Mouse (Mus musculus): ENCODE results near the gene Stxbp1. TPM values are rescaled to one million over a fixed set of nuclear protein-coding genes. Genes with fewer than 3 reads are reported as not detected.

Stxbp1 gene
- polyA plus RNA-seq, 1 experiment from 2014 or later, result 23.6 TPM

GRCm38 (mm10) chr2:32788581-32788980 lies 58.5 kb downstream of the Stxbp1 start:
- peaks cover 24% of the 10 kb centered on the region for H3K4me1 ChIP-seq
- H3K27me3 ChIP-seq (replicated peaks), result no peaks in the 10 kb centered on the region
- no peaks in the 10 kb centered on the region for H3K9me3 ChIP-seq
- WGBS, result 36% methylated on average over 2 of the region's 2 CpGs
- H3K9ac ChIP-seq, result peak overlapping the region; percentile 34; the same call in 1 of the 2 replicates
- H3K4me2 ChIP-seq, result no peak overlapping the region
- no peak overlapping the region for H3K27ac ChIP-seq (replicated peaks)
- no peak for ATAC-seq (ENCODE audit: extremely low read depth, insufficient number of reproducible peaks, low FRiP score, low TSS enrichment)
- no peak overlapping the region for H3K4me3 ChIP-seq
- peaks cover 30% of the 10 kb centered on the region for H3K36me3 ChIP-seq

GRCm38 (mm10) chr2:32787176-32787575 lies 59.9 kb downstream of the Stxbp1 start:
- Histone ChIP-seq H3K4me2 (no peak overlapping the region), H3K4me1 (peaks cover 24% of the 10 kb centered on the region), H3K27me3 (replicated peaks) (no peaks in the 10 kb centered on the region), H3K9me3 (no peaks in the 10 kb centered on the region), H3K4me3 (no peak overlapping the region), H3K9ac (no peak overlapping the region), H3K36me3 (peaks cover 17% of the 10 kb centered on the region; the same call in 1 of the 2 replicates), H3K27ac (replicated peaks) (no peak overlapping the region)
- no peak for ATAC-seq (ENCODE audit: extremely low read depth, insufficient number of reproducible peaks, low FRiP score, low TSS enrichment)
- WGBS, result 52% methylated on average over 6 of the region's 6 CpGs

- Histone ChIP-seq H3K4me1 (peaks cover 9% of the 10 kb centered on the region), H3K4me3 (no peak within 1 kb of the TSS), H3K9ac (peak within 1 kb of the TSS; percentile 67; the same call in 1 of the 2 replicates), H3K27ac (replicated peaks) (no peak within 1 kb of the TSS), H3K4me2 (peak within 1 kb of the TSS; percentile 46), H3K9me3 (no peaks in the 10 kb centered on the region), H3K27me3 (replicated peaks) (0 out of 2 replicates have a peak, but pooled peaks cover 3% of the 10 kb centered on the region), H3K36me3 (peaks cover 1% of the 10 kb centered on the region; the same call in 1 of the 2 replicates)
- no peak for ATAC-seq (ENCODE audit: extremely low read depth, insufficient number of reproducible peaks, low FRiP score, low TSS enrichment)
- WGBS, result 44% methylated on average over 4 of the region's 4 CpGs
These were observed 62.9 kb downstream of the Stxbp1 start, which contains the start of gene Cfap157 for GRCm38 (mm10) chr2:32784048-32784681. Cfap157 (minus strand) TSS chr2:32784428.

GRCm38 (mm10) chr2:32781710-32782109 lies 65.3 kb downstream of the Stxbp1 start:
- 68% methylated on average over 6 of the region's 6 CpGs for WGBS
- H3K9me3 ChIP-seq, result no peaks in the 10 kb centered on the region
- no peaks in the 10 kb centered on the region for H3K36me3 ChIP-seq
- no peak overlapping the region for H3K9ac ChIP-seq
- ATAC-seq (ENCODE audit: extremely low read depth, insufficient number of reproducible peaks, low FRiP score, low TSS enrichment), result no peak
- H3K4me1 ChIP-seq, result peaks cover 9% of the 10 kb centered on the region
- peaks cover 13% of the 10 kb centered on the region for H3K27me3 ChIP-seq (replicated peaks)
- H3K4me2 ChIP-seq, result no peak overlapping the region
- no peak overlapping the region for H3K27ac ChIP-seq (replicated peaks)
- no peak overlapping the region for H3K4me3 ChIP-seq

GRCm38 (mm10) chr2:32779714-32780113 lies 67.3 kb downstream of the Stxbp1 start:
- no peak for ATAC-seq (ENCODE audit: extremely low read depth, insufficient number of reproducible peaks, low FRiP score, low TSS enrichment)
- Histone ChIP-seq H3K4me1 (peaks cover 20% of the 10 kb centered on the region), H3K36me3 (no peaks in the 10 kb centered on the region), H3K27me3 (replicated peaks) (peaks cover 18% of the 10 kb centered on the region), H3K9me3 (no peaks in the 10 kb centered on the region), H3K9ac (no peak overlapping the region), H3K4me3 (no peak overlapping the region), H3K27ac (replicated peaks) (no peak overlapping the region), H3K4me2 (no peak overlapping the region)
- 83% methylated on average over 6 of the region's 6 CpGs for WGBS

- WGBS, result 11% methylated on average over 8 of the region's 8 CpGs
- peaks cover 16% of the 10 kb centered on the region for H3K4me1 ChIP-seq
- peaks cover 18% of the 10 kb centered on the region for H3K27me3 ChIP-seq (replicated peaks)
- no peaks in the 10 kb centered on the region for H3K9me3 ChIP-seq
- no peak for ATAC-seq (ENCODE audit: extremely low read depth, insufficient number of reproducible peaks, low FRiP score, low TSS enrichment)
- H3K36me3 ChIP-seq, result no peaks in the 10 kb centered on the region
- H3K9ac ChIP-seq, result no peak overlapping the region
- H3K4me2 ChIP-seq, result no peak overlapping the region
- no peak overlapping the region for H3K4me3 ChIP-seq
- no peak overlapping the region for H3K27ac ChIP-seq (replicated peaks)
These were observed 67.9 kb downstream of the Stxbp1 start for GRCm38 (mm10) chr2:32779131-32779530.

- Histone ChIP-seq H3K27me3 (replicated peaks) (peaks cover 18% of the 10 kb centered on the region), H3K4me1 (peaks cover 11% of the 10 kb centered on the region), H3K9ac (no peak overlapping the region), H3K4me3 (no peak overlapping the region), H3K4me2 (no peak overlapping the region), H3K27ac (replicated peaks) (no peak overlapping the region), H3K36me3 (no peaks in the 10 kb centered on the region), H3K9me3 (no peaks in the 10 kb centered on the region)
- no peak for ATAC-seq (ENCODE audit: extremely low read depth, insufficient number of reproducible peaks, low FRiP score, low TSS enrichment)
- 85% methylated on average over 6 of the region's 6 CpGs for WGBS
These were observed 69.0 kb downstream of the Stxbp1 start for GRCm38 (mm10) chr2:32778081-32778480.

- Histone ChIP-seq H3K9me3 (no peaks in the 10 kb centered on the region), H3K4me3 (peak overlapping the region; percentile 69), H3K27me3 (replicated peaks) (peaks cover 18% of the 10 kb centered on the region), H3K27ac (replicated peaks) (no peak overlapping the region), H3K4me2 (peak overlapping the region; percentile 89), H3K4me1 (peaks cover 16% of the 10 kb centered on the region), H3K9ac (peak overlapping the region; percentile 76), H3K36me3 (no peaks in the 10 kb centered on the region)
- no peak for ATAC-seq (ENCODE audit: extremely low read depth, insufficient number of reproducible peaks, low FRiP score, low TSS enrichment)
- WGBS, result 20% methylated on average over 22 of the region's 22 CpGs
These were observed 70.9 kb downstream of the Stxbp1 start for GRCm38 (mm10) chr2:32776192-32776591.

GRCm38 (mm10) chr2:32775359-32776074 lies 71.5 kb downstream of the Stxbp1 start, which contains the start of the genes Ttc16 and Ptrh1:
Ttc16 (minus strand) TSS chr2:32775633.
Ptrh1 (plus strand) TSS chr2:32775786.
- H3K4me2 ChIP-seq, result peak within 1 kb of the TSS; percentile 89
- H3K4me1 ChIP-seq, result peaks cover 16% of the 10 kb centered on the region
- peak; percentile 92 for ATAC-seq (ENCODE audit: extremely low read depth, insufficient number of reproducible peaks, low FRiP score, low TSS enrichment)
- no peaks in the 10 kb centered on the region for H3K9me3 ChIP-seq
- under 1% methylated on average over 46 of the region's 46 CpGs for WGBS
- H3K27ac ChIP-seq (replicated peaks), result peak within 1 kb of the TSS; percentile 71
- H3K36me3 ChIP-seq, result no peaks in the 10 kb centered on the region
- peak within 1 kb of the TSS; percentile 76 for H3K9ac ChIP-seq
- peak within 1 kb of the TSS; percentile 69 for H3K4me3 ChIP-seq
- H3K27me3 ChIP-seq (replicated peaks), result peaks cover 18% of the 10 kb centered on the region

- Histone ChIP-seq H3K9ac (no peak overlapping the region), H3K27ac (replicated peaks) (no peak overlapping the region), H3K4me2 (no peak overlapping the region), H3K36me3 (no peaks in the 10 kb centered on the region), H3K4me1 (peaks cover 16% of the 10 kb centered on the region), H3K4me3 (no peak overlapping the region), H3K27me3 (replicated peaks) (peaks cover 13% of the 10 kb centered on the region), H3K9me3 (no peaks in the 10 kb centered on the region)
- no peak for ATAC-seq (ENCODE audit: extremely low read depth, insufficient number of reproducible peaks, low FRiP score, low TSS enrichment)
- 72% methylated on average over 8 of the region's 8 CpGs for WGBS
These were observed 74.3 kb downstream of the Stxbp1 start for GRCm38 (mm10) chr2:32772626-32773279.

GRCm38 (mm10) chr2:32771886-32772285 lies 75.2 kb downstream of the Stxbp1 start:
- Histone ChIP-seq H3K4me3 (no peak overlapping the region), H3K4me2 (no peak overlapping the region), H3K9ac (0 out of 2 replicates have a peak overlapping the region, but pooled peaks have one; percentile 52), H3K4me1 (peaks cover 16% of the 10 kb centered on the region), H3K27ac (replicated peaks) (no peak overlapping the region), H3K27me3 (replicated peaks) (peaks cover 10% of the 10 kb centered on the region; the same call in 1 of the 2 replicates), H3K36me3 (no peaks in the 10 kb centered on the region), H3K9me3 (no peaks in the 10 kb centered on the region)
- no peak for ATAC-seq (ENCODE audit: extremely low read depth, insufficient number of reproducible peaks, low FRiP score, low TSS enrichment)
- WGBS, result 26% methylated on average over 12 of the region's 12 CpGs

Data from heart, embryonic 13.5 days (tissue).